Mouse (Mus musculus) cortical plate, adult 2 months (tissue): ENCODE results near the gene Pphln1.

ENCODE experiments used
- CTCF ChIP-seq: fragments of 200-500 bp; IDR thresholded peaks from 2 replicates; pipeline ENCODE4 v1.5.1; 2011; ENCODE audit warnings: mild to moderate bottlenecking, control low read depth, low read length; ENCODE audit not compliant: insufficient read depth; ENCODE audit errors: extremely low read depth
- POLR2A ChIP-seq: fragments of 200-500 bp; IDR thresholded peaks from 2 replicates; pipeline ENCODE4 v1.6.1; 2011; ENCODE audit warnings: mild to moderate bottlenecking, low read length, control low read depth; ENCODE audit not compliant: insufficient read depth; ENCODE audit errors: extremely low read depth

DNA sequence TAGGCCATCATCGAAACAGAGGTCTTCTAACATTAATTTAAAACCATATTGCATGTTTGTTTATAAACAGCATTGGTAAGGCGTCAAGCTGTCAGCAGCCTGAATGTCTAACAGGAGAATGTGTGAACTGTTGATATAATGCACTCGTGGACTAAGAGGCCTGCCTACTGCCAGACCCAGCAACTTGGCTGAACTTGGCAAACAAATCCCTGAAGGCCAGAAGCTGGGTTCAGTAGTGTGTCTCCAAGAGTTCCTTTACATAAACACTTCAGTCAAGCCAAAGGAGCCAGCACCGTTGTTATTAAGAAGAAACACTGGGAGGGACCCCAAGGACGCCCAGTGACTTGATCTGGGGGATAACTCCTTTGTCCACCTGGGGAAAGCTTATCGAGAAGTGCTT lies 18.1 kb downstream of the Pphln1 start:
- TF ChIP-seq CTCF (no peak), POLR2A (no peak)
